Mouse (Mus musculus) CH12.LX (cell line): ENCODE data around the gene Irx5.

Experiments
- CTCF ChIP-seq, 2 experiments: IDR thresholded peaks in 1 of 2; conservative IDR thresholded peaks in 1 of 2; 2 replicates each; pipeline ENCODE4 v1.5.1; 2011 to 2012; ENCODE audit warnings: low read depth in 2 of 2, low read length in 2 of 2, improper control_type of control experiment in 1 of 2, inconsistent platforms in 1 of 2, mild to moderate bottlenecking in 1 of 2, moderate library complexity in 1 of 2
- E2F4 ChIP-seq: IDR thresholded peaks from 2 replicates; pipeline ENCODE4 v1.6.1; 2011; ENCODE audit warnings: low read depth, low read length, improper control_type of control experiment; ENCODE audit not compliant: insufficient replicate concordance
- IRF4 ChIP-seq: IDR thresholded peaks from 2 replicates; pipeline ENCODE4 v1.6.1; 2014; ENCODE audit warnings: low read depth, mild to moderate bottlenecking, inconsistent platforms, low read length, improper control_type of control experiment
- JUND ChIP-seq: conservative IDR thresholded peaks from 2 replicates; pipeline ENCODE4 v1.6.1; 2011; ENCODE audit warnings: low read depth, low read length, improper control_type of control experiment
- KAT2A ChIP-seq: IDR thresholded peaks from 2 replicates; pipeline ENCODE4 v1.6.1; 2012; ENCODE audit warnings: low read length, improper control_type of control experiment, inconsistent platforms; ENCODE audit not compliant: insufficient replicate concordance
- MEF2A ChIP-seq: IDR thresholded peaks from 2 replicates; pipeline ENCODE4 v1.6.1; 2014; ENCODE audit warnings: low read depth, mild to moderate bottlenecking, inconsistent platforms, low read length, improper control_type of control experiment, borderline replicate concordance
- POLR2A ChIP-seq: IDR thresholded peaks from 2 replicates; pipeline ENCODE4 v1.6.1; 2011; ENCODE audit warnings: low read depth, mild to moderate bottlenecking, improper control_type of control experiment, low read length
- SMC3 ChIP-seq: IDR thresholded peaks from 2 replicates; pipeline ENCODE4 v1.6.1; 2011; ENCODE audit warnings: low read depth, low read length, improper control_type of control experiment

DNA sequence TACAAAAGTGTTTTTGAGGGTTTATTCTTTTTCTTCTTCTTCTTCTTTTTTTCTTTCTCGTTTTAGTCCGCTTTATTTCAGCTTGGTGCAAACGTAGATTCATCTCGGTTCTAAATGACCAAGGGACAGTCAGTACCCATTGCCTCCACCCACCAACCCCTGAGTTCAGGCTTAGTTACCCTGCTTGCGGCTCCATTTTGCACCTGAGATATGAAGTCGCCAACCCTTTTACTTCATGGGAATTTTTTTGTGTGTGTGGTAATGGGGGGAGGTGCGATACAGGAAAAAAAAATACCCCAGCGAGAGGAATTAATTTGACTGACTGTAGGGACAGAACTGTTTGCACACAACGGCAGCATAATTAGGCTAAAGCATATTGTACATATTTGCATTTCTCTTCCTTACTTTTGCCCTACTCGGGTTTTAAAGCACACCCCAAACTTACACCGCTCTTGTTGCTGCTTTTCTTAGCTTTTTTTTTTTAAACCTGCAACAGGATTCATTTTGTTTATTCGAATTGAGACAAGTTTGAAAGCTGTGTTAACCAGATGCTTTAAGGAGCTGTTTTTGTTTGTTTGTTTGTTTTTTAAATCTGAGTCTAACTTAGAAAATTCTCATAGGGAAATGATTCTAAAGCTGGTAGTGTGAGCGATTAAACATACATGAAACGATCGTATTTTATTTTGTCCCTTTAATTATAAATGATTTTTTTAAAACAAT is 5.1 kb downstream of the Irx5 start:
- TF ChIP-seq KAT2A (no peak), CTCF (conservative IDR thresholded peaks at IDR 0.05 in 1 of 2, IDR thresholded peaks at IDR 0.05 in 1 of 2; ENCODE audit: low read depth in 2 of 2, low read length in 2 of 2) (no peak), POLR2A (no peak), E2F4 (no peak), JUND (no peak), MEF2A (no peak), SMC3 (no peak), IRF4 (no peak)
